ENCODE assay signal across 26 mouse cellular contexts in the genomic region with DNA sequence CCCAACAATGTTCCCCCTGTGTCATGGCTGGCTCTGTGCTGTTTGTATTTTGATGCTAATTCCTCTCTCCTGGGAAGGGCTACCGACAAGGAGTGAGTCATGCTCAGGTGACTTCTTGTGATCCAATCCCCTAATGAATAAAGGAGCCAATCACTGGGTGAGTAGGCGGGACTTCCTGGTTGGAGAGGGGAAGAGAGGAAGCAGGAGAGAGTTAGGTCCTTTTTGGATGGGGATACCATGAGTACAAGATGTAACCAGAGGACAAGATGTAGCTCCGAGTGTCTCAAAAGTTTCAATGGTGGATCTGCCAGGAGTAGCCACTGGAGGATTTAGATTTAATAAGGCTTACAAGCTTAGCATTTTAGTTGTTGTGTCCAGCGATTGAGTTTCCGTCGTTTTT.
DNase-seq lines count a peak whose midpoint lies in the region; ATAC-seq and TF ChIP-seq lines count a peak whose summit lies in the region.
"Had no signal": no experiment of that assay in that cellular context is flagged by ENCODE, and none has a peak within 500 bp of the region (broad histone marks: within the 10 kb centered on the region; RNA-seq: fewer than 3 reads in every experiment).

No protein-coding gene starts in this region.

- TF ChIP-seq CTCF in testis, adult 2 months (IDR thresholded peaks at IDR 0.05; ENCODE audit: control insufficient read depth, insufficient read depth, insufficient replicate concordance, low read depth, low read length), result no peak
- TF ChIP-seq CTCF in E14TG2a.4 (conservative IDR thresholded peaks at IDR 0.05; ENCODE audit: low read length), result no peak
- TF ChIP-seq CTCF in MEL (IDR thresholded peaks at IDR 0.05 in 2 of 3, conservative IDR thresholded peaks at IDR 0.05 in 1 of 3; ENCODE audit: control insufficient read depth in 1 of 3, insufficient read depth in 1 of 3, low read depth in 2 of 3, low read length in 3 of 3, poor library complexity in 1 of 3, severe bottlenecking in 1 of 3), result no peak
- TF ChIP-seq CTCF in hindbrain, postnatal 0 days (IDR thresholded peaks at IDR 0.05; ENCODE audit: low read depth), result no peak

- H3K4me3 ChIP-seq in testis, adult 2 months (ENCODE audit: control insufficient read depth, low read depth, low read length), result peak overlapping the region; percentile 69
- H3K4me3 ChIP-seq in E14TG2a.4 (replicated peaks; ENCODE audit: low read length) (peak overlapping the region; percentile 79), MEL (ENCODE audit: control insufficient read depth in 1 of 2, insufficient read depth in 1 of 2, low read depth in 2 of 2, low read length in 2 of 2) (no peak overlapping the region)
- no peak overlapping the region for H3K4me3 ChIP-seq in neural tube, embryonic 15.5 days (replicated peaks)
- H3K4me3 ChIP-seq in hindbrain, postnatal 0 days (ENCODE audit: low read length), result no peak overlapping the region
- H3K4me3 ChIP-seq: embryonic facial prominence, embryonic 15.5 days; erythroblast, embryonic 14.5 days; forebrain, embryonic 10.5 days; forebrain, embryonic 15.5 days; heart, embryonic 15.5 days; hindbrain, embryonic 15.5 days had no signal

- TF ChIP-seq RAD21 in MEL (IDR thresholded peaks at IDR 0.05; ENCODE audit: low read depth, low read length), result no peak

- TF ChIP-seq EP300 in MEL (IDR thresholded peaks at IDR 0.05; ENCODE audit: low read depth in 1 of 2, low read length in 2 of 2), result no peak

- H3K9me3 ChIP-seq in E14TG2a.4 (ENCODE audit: low read length) (peaks cover 45% of the 10 kb centered on the region), MEL (replicated peaks; ENCODE audit: insufficient read depth, low read length) (no peaks in the 10 kb centered on the region)
- H3K9me3 ChIP-seq in neural tube, embryonic 15.5 days (replicated peaks), result no peaks in the 10 kb centered on the region
- H3K9me3 ChIP-seq in hindbrain, postnatal 0 days (ENCODE audit: low read length), result no peaks in the 10 kb centered on the region
- H3K9me3 ChIP-seq: embryonic facial prominence, embryonic 15.5 days; forebrain, embryonic 15.5 days; heart, embryonic 15.5 days; hindbrain, embryonic 15.5 days had no signal

- WGBS in neural tube, embryonic 15.5 days, result 83% methylated on average over 6 of the region's 6 CpGs
- 88% methylated on average over 6 of the region's 6 CpGs for WGBS in hindbrain, postnatal 0 days

- no peak overlapping the region for H3K9ac ChIP-seq in MEL (ENCODE audit: control insufficient read depth, low read depth, low read length, poor library complexity, severe bottlenecking)
- H3K9ac ChIP-seq in neural tube, embryonic 15.5 days (replicated peaks), result no peak overlapping the region
- H3K9ac ChIP-seq in hindbrain, postnatal 0 days (replicated peaks; ENCODE audit: low read length), result no peak overlapping the region
- H3K9ac ChIP-seq: embryonic facial prominence, embryonic 15.5 days; forebrain, embryonic 15.5 days; heart, embryonic 15.5 days; hindbrain, embryonic 15.5 days had no signal

- H3K27me3 ChIP-seq in testis, adult 2 months (ENCODE audit: control insufficient read depth, insufficient read depth, low read length), result no peaks in the 10 kb centered on the region
- no peaks in the 10 kb centered on the region for H3K27me3 ChIP-seq in E14TG2a.4 (ENCODE audit: insufficient read depth, low read length)
- H3K27me3 ChIP-seq in MEL (ENCODE audit: control insufficient read depth in 1 of 2, insufficient read depth in 2 of 2, low read length in 2 of 2), result no peaks in the 10 kb centered on the region; a peak in 2 of 4 replicates
- no peaks in the 10 kb centered on the region for H3K27me3 ChIP-seq in neural tube, embryonic 15.5 days (replicated peaks)
- no peaks in the 10 kb centered on the region for H3K27me3 ChIP-seq in hindbrain, postnatal 0 days (ENCODE audit: insufficient read depth, low read length)
- H3K27me3 ChIP-seq: embryonic facial prominence, embryonic 15.5 days; forebrain, embryonic 15.5 days; heart, embryonic 15.5 days; hindbrain, embryonic 15.5 days had no signal

- no peak for ATAC-seq in neural tube, embryonic 15.5 days (ENCODE audit: low FRiP score)
- ATAC-seq in hindbrain, postnatal 0 days, result no peak
- ATAC-seq: forebrain, embryonic 15.5 days; inflammation-experienced regulatory T-cells, adult 6 months; intestine, postnatal 0 days had no signal

- no peaks in the 10 kb centered on the region for H3K79me2 ChIP-seq in MEL (ENCODE audit: control insufficient read depth, insufficient read depth, low read length, poor library complexity)

- DNase-seq in testis, postnatal 10 days (ENCODE audit: low spot score), result no peak
- DNase-seq in MEL (ENCODE audit: low read depth, low spot score), result peak; percentile 11
- peak; percentile 96 for DNase-seq in ZHBTc4 (ENCODE audit: low read depth, low spot score)
- no peak for DNase-seq in liver
- DNase-seq in hindbrain, postnatal 0 days (ENCODE audit: low spot score), result no peak
- DNase-seq: adrenal gland, adult 8-10 months; adrenal gland, postnatal 36 days; B cell, adult 2 months; cerebellum, adult 2 months; cerebellum, postnatal 14 days; embryo, embryonic 11 days; gastrocnemius, postnatal 36 days; heart, adult 18-20 months; kidney, adult 8-10 months had no signal

- no peak overlapping the region for H3K27ac ChIP-seq in testis, adult 2 months (ENCODE audit: control insufficient read depth, insufficient read depth, low read depth, low read length)
- H3K27ac ChIP-seq in MEL (ENCODE audit: control insufficient read depth, low read depth, low read length), result no peak overlapping the region
- H3K27ac ChIP-seq in neural tube, embryonic 15.5 days (replicated peaks), result no peak overlapping the region
- no peak overlapping the region for H3K27ac ChIP-seq in hindbrain, postnatal 0 days
- H3K27ac ChIP-seq: embryonic facial prominence, embryonic 15.5 days; forebrain, embryonic 10.5 days; forebrain, embryonic 15.5 days; heart, embryonic 15.5 days; hindbrain, embryonic 15.5 days had no signal

- no peak overlapping the region for H3K4me2 ChIP-seq in neural tube, embryonic 15.5 days
- H3K4me2 ChIP-seq in hindbrain, postnatal 0 days (ENCODE audit: low read depth, low read length), result no peak overlapping the region
- H3K4me2 ChIP-seq: embryonic facial prominence, embryonic 15.5 days; forebrain, embryonic 15.5 days; heart, embryonic 11.5 days; heart, embryonic 15.5 days; hindbrain, embryonic 15.5 days had no signal

- peaks cover 3% of the 10 kb centered on the region; the same call in 1 of the 2 replicates for H3K4me1 ChIP-seq in testis, adult 2 months (ENCODE audit: control insufficient read depth, insufficient read depth, low read length)
- H3K4me1 ChIP-seq in E14TG2a.4 (replicated peaks; ENCODE audit: low read depth, low read length) (peaks cover 16% of the 10 kb centered on the region), MEL (ENCODE audit: control insufficient read depth in 1 of 2, insufficient read depth in 2 of 2, low read length in 2 of 2) (no peaks in the 10 kb centered on the region)
- H3K4me1 ChIP-seq in neural tube, embryonic 15.5 days, result peaks cover 13% of the 10 kb centered on the region
- peaks cover 6% of the 10 kb centered on the region; the same call in 1 of the 2 replicates for H3K4me1 ChIP-seq in hindbrain, postnatal 0 days (ENCODE audit: insufficient read depth, low read length)
- H3K4me1 ChIP-seq: embryonic facial prominence, embryonic 15.5 days; heart, embryonic 15.5 days had no signal

- H3K36me3 ChIP-seq in testis, adult 2 months (ENCODE audit: control insufficient read depth, insufficient read depth, low read length), result no peaks in the 10 kb centered on the region
- peaks cover 34% of the 10 kb centered on the region for H3K36me3 ChIP-seq in E14TG2a.4 (ENCODE audit: insufficient read depth, low read length)
- H3K36me3 ChIP-seq in MEL (ENCODE audit: control insufficient read depth in 1 of 2, insufficient read depth in 2 of 2, low read length in 2 of 2), result no peaks in the 10 kb centered on the region
- no peaks in the 10 kb centered on the region for H3K36me3 ChIP-seq in neural tube, embryonic 15.5 days
- H3K36me3 ChIP-seq in hindbrain, postnatal 0 days (ENCODE audit: insufficient read depth, low read length), result no peaks in the 10 kb centered on the region
- H3K36me3 ChIP-seq: embryonic facial prominence, embryonic 15.5 days; forebrain, embryonic 10.5 days; forebrain, embryonic 15.5 days; heart, embryonic 15.5 days; hindbrain, embryonic 15.5 days had no signal

- TF ChIP-seq POLR2A in testis, adult 2 months (IDR thresholded peaks at IDR 0.05; ENCODE audit: control insufficient read depth, low read depth, low read length), result no peak
- TF ChIP-seq POLR2A in MEL (IDR thresholded peaks at IDR 0.05; ENCODE audit: control insufficient read depth in 1 of 2, insufficient read depth in 1 of 2, low read depth in 1 of 2, low read length in 2 of 2, poor library complexity in 1 of 2), result no peak

TF ChIP-seq in MEL, 35 proteins besides CTCF, POLR2A, EP300 and RAD21:
- TF ChIP-seq CHD1 (IDR thresholded peaks at IDR 0.05; ENCODE audit: low read depth, low read length) (no peak), MYC (IDR thresholded peaks at IDR 0.05; ENCODE audit: low read depth, low read length) (no peak), SMC3 (IDR thresholded peaks at IDR 0.05; ENCODE audit: low read depth, low read length) (no peak), HCFC1 (IDR thresholded peaks at IDR 0.05; ENCODE audit: low read depth, low read length) (no peak), MAX (IDR thresholded peaks at IDR 0.05; ENCODE audit: low read length) (no peak), E2F4 (IDR thresholded peaks at IDR 0.05; ENCODE audit: borderline replicate concordance, low read depth, low read length) (no peak), GATA1 (IDR thresholded peaks at IDR 0.05; ENCODE audit: low read depth, low read length) (no peak), ELF1 (IDR thresholded peaks at IDR 0.05; ENCODE audit: low read depth, low read length) (no peak), TCF12 (IDR thresholded peaks at IDR 0.05; ENCODE audit: low read depth, low read length) (no peak), NRF1 (IDR thresholded peaks at IDR 0.05; ENCODE audit: insufficient read depth, low read depth, low read length, poor library complexity, severe bottlenecking) (no peak)

Comparison
In these comparisons a context has a peak if more than half of its experiments do, and no peak if none do; other contexts are left out.
1. H3K4me3 ChIP-seq: peak in testis, adult 2 months (single experiment) and E14TG2a.4 (single experiment); none in MEL (0 of 2), neural tube, embryonic 15.5 days (single experiment) and hindbrain, postnatal 0 days (single experiment).
2. DNase-seq: peak in MEL (single experiment) and ZHBTc4 (single experiment); none in testis, postnatal 10 days (single experiment), liver (single experiment) and hindbrain, postnatal 0 days (single experiment).